9 mouse cellular contexts compared by ENCODE assay signal in the genomic region with DNA sequence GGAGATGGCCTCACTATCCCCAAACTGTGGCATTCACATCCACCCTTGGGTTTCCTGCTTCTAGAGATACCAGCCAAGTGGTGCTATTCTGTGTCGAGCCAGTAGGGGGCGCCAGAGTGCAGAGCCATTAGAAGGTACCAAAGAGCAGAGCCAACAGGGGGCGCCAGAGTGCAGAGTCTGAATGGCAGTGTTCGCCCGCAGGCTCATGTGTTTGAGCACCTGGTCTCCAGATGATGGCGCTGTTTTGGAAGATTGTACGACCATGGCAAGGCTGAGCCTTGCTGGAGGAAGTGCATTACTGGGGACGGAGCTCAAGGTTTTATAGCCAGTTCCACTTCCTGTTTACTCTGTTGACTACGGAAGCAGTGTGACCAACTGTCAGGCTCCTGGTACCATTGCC. TPM values are rescaled to one million over a fixed set of nuclear protein-coding genes. Genes with fewer than 3 reads are reported as not detected.
DNase-seq lines count a peak whose midpoint lies in the region; ATAC-seq and TF ChIP-seq lines count a peak whose summit lies in the region.
"Had no signal": no experiment of that assay in that cellular context is flagged by ENCODE, and none has a peak within 500 bp of the region (broad histone marks: within the 10 kb centered on the region; RNA-seq: fewer than 3 reads in every experiment).

No protein-coding gene starts in this region.

- no peak for ATAC-seq in forebrain, postnatal 0 days
- no peak for ATAC-seq in forebrain, embryonic 12.5 days (ENCODE audit: low FRiP score)
- ATAC-seq in lung, postnatal 0 days: peak; percentile 20; the same call in 1 of the 2 replicates

- H3K9ac ChIP-seq in forebrain, postnatal 0 days: no peak overlapping the region
- no peak overlapping the region for H3K9ac ChIP-seq in forebrain, embryonic 12.5 days
- H3K9ac ChIP-seq in lung, postnatal 0 days (replicated peaks; ENCODE audit: low read depth): no peak overlapping the region

- H3K4me1 ChIP-seq in forebrain, postnatal 0 days (ENCODE audit: insufficient read depth): no peaks in the 10 kb centered on the region
- no peaks in the 10 kb centered on the region for H3K4me1 ChIP-seq in forebrain, embryonic 12.5 days
- no peaks in the 10 kb centered on the region for H3K4me1 ChIP-seq in lung, postnatal 0 days (ENCODE audit: insufficient read depth, low read depth, low read length)
- H3K4me1 ChIP-seq in testis, adult 2 months (ENCODE audit: control insufficient read depth, insufficient read depth, low read length): no peaks in the 10 kb centered on the region; the same call in 1 of the 2 replicates

- no peak for TF ChIP-seq EP300 in lung, postnatal 0 days (IDR thresholded peaks at IDR 0.05)

- no peak overlapping the region for H3K4me3 ChIP-seq in forebrain, postnatal 0 days (ENCODE audit: low read depth, low read length)
- no peak overlapping the region for H3K4me3 ChIP-seq in forebrain, embryonic 12.5 days (replicated peaks)
- no peak overlapping the region for H3K4me3 ChIP-seq in lung, postnatal 0 days (ENCODE audit: low read depth, low read length)
- peak overlapping the region; percentile 49 for H3K4me3 ChIP-seq in testis, adult 2 months (ENCODE audit: control insufficient read depth, low read depth, low read length)

- peak; percentile 88 for TF ChIP-seq CTCF in forebrain, postnatal 0 days (IDR thresholded peaks at IDR 0.05; ENCODE audit: low read depth)
- TF ChIP-seq CTCF in lung, postnatal 0 days (IDR thresholded peaks at IDR 0.05): peak; percentile 93
- TF ChIP-seq CTCF in testis, adult 2 months (IDR thresholded peaks at IDR 0.05; ENCODE audit: control insufficient read depth, insufficient read depth, insufficient replicate concordance, low read depth, low read length): peak; percentile 100

- no peak for TF ChIP-seq POLR2A in testis, adult 2 months (IDR thresholded peaks at IDR 0.05; ENCODE audit: control insufficient read depth, low read depth, low read length)

- DNase-seq in forebrain, postnatal 0 days: peak; percentile 63
- peak; percentile 23 for DNase-seq in urinary bladder, postnatal 14 days (ENCODE audit: low spot score)
- no peak for DNase-seq in urinary bladder, postnatal 10 days (ENCODE audit: low spot score)
- DNase-seq in cerebellum, postnatal 25 days: peak; percentile 60 to 75
- peak; percentile 15 for DNase-seq in kidney, postnatal 14 days
- peak; percentile 46 for DNase-seq in lung, postnatal 0 days (ENCODE audit: low spot score)

- H3K27ac ChIP-seq in forebrain, postnatal 0 days (ENCODE audit: low read depth, low read length): no peak overlapping the region
- H3K27ac ChIP-seq in forebrain, embryonic 12.5 days: no peak overlapping the region
- H3K27ac ChIP-seq in lung, postnatal 0 days (ENCODE audit: low read length): no peak overlapping the region
- no peak overlapping the region for H3K27ac ChIP-seq in testis, adult 2 months (ENCODE audit: control insufficient read depth, insufficient read depth, low read depth, low read length)

- 46% methylated on average over 9 of the region's 9 CpGs for WGBS in forebrain, postnatal 0 days
- WGBS in forebrain, embryonic 12.5 days: 44% methylated on average over 9 of the region's 9 CpGs
- WGBS in lung, postnatal 0 days: 32% methylated on average over 9 of the region's 9 CpGs

- no peaks in the 10 kb centered on the region for H3K9me3 ChIP-seq in forebrain, postnatal 0 days (ENCODE audit: low read length)
- H3K9me3 ChIP-seq in forebrain, embryonic 12.5 days: no peaks in the 10 kb centered on the region
- no peaks in the 10 kb centered on the region for H3K9me3 ChIP-seq in lung, postnatal 0 days (ENCODE audit: low read length)

- no peaks in the 10 kb centered on the region for H3K27me3 ChIP-seq in forebrain, postnatal 0 days (ENCODE audit: insufficient read depth, low read length)
- 0 out of 2 replicates have a peak, but pooled peaks cover 3% of the 10 kb centered on the region for H3K27me3 ChIP-seq in forebrain, embryonic 12.5 days
- H3K27me3 ChIP-seq in lung, postnatal 0 days (replicated peaks; ENCODE audit: insufficient read depth, low read length): no peaks in the 10 kb centered on the region
- no peaks in the 10 kb centered on the region for H3K27me3 ChIP-seq in testis, adult 2 months (ENCODE audit: control insufficient read depth, insufficient read depth, low read length)

- H3K4me2 ChIP-seq in forebrain, postnatal 0 days (ENCODE audit: low read depth): no peak overlapping the region
- no peak overlapping the region for H3K4me2 ChIP-seq in forebrain, embryonic 12.5 days
- H3K4me2 ChIP-seq in lung, postnatal 0 days (replicated peaks; ENCODE audit: low read depth, low read length): no peak overlapping the region

- H3K36me3 ChIP-seq in forebrain, postnatal 0 days (ENCODE audit: insufficient read depth): no peaks in the 10 kb centered on the region
- H3K36me3 ChIP-seq in forebrain, embryonic 12.5 days (replicated peaks): no peaks in the 10 kb centered on the region
- H3K36me3 ChIP-seq in lung, postnatal 0 days (ENCODE audit: insufficient read depth, low read length): no peaks in the 10 kb centered on the region
- no peaks in the 10 kb centered on the region for H3K36me3 ChIP-seq in testis, adult 2 months (ENCODE audit: control insufficient read depth, insufficient read depth, low read length)

RNA-seq across cellular contexts. Expression of gene Tmem233, which starts 33.5 kb away (rescaled TPM):
- total RNA-seq in forebrain, postnatal 0 days (2014; rRNA removed): not detected in 2 replicates
- polyA plus RNA-seq in forebrain, postnatal 0 days (2015; fragmentation: Nextera tagmentation; extraction: Ambion mirVana): not detected in 2 replicates
- polyA plus RNA-seq in forebrain, embryonic 12.5 days (2016; fragmentation: Nextera tagmentation; extraction: Ambion mirVana): not detected in 2 replicates
- polyA plus RNA-seq in lung, postnatal 0 days (2015; fragmentation: Nextera tagmentation; extraction: Ambion mirVana): 0.11 and 0.18 TPM in 2 replicates
- polyA plus RNA-seq in testis, adult 2 months (2012; rRNA removed): not detected in 2 replicates
- polyA plus RNA-seq: large intestine, adult 2 months had no signal
